Mouse (Mus musculus): ENCODE results near the gene Olfr533. TPM values are rescaled to one million over a fixed set of nuclear protein-coding genes. Genes with fewer than 3 reads are reported as not detected.

Olfr533 gene
- not detected for polyA plus RNA-seq (2017; shearing (Covaris generic))

GRCm38 (mm10) chr7:140463070-140463469 is at the start of gene Olfr533:
TSS of gene Olfr533 (plus strand) at chr7:140463370.

GRCm38 (mm10) chr7:140421539-140421938 is 41.6 kb upstream of the Olfr533 start, which contains the start of gene Olfr532:
TSS of gene Olfr532 (minus strand) at chr7:140421639.

GRCm38 (mm10) chr7:140483916-140484315 is 20.7 kb downstream of the Olfr533 start, which contains the start of gene Olfr535:
TSS of gene Olfr535 (plus strand) at chr7:140484216.

GRCm38 (mm10) chr7:140507346-140508021 is 44.3 kb downstream of the Olfr533 start, which contains the start of gene Olfr536:
TSS of gene Olfr536 (minus strand) at chr7:140507396.

Other genes starting within 250 kb of the Olfr533 start
- gene Cd163l1, start 245.1 kb upstream of the Olfr533 start, polyA plus RNA-seq (2017; shearing (Covaris generic)): not detected
- not detected for gene 5830411N06Rik, start 216.1 kb upstream of the Olfr533 start, polyA plus RNA-seq (2017; shearing (Covaris generic))
- 0.10 TPM for gene Olfr525, start 142.5 kb upstream of the Olfr533 start, polyA plus RNA-seq (2017; shearing (Covaris generic))
- gene Olfr527, start 129.4 kb upstream of the Olfr533 start, polyA plus RNA-seq (2017; shearing (Covaris generic)): not detected
- gene Olfr60, start 101.7 kb upstream of the Olfr533 start, polyA plus RNA-seq (2017; shearing (Covaris generic)): not detected
- gene Olfr530, start 87.0 kb upstream of the Olfr533 start, polyA plus RNA-seq (2017; shearing (Covaris generic)): 0.24 TPM
- gene Olfr531, start 60.5 kb upstream of the Olfr533 start, polyA plus RNA-seq (2017; shearing (Covaris generic)): not detected
- gene Olfr532, start 41.7 kb upstream of the Olfr533 start, polyA plus RNA-seq (2017; shearing (Covaris generic)): not detected
- gene Olfr535, start 20.8 kb downstream of the Olfr533 start, polyA plus RNA-seq (2017; shearing (Covaris generic)): not detected
- not detected for gene Olfr536, start 44.0 kb downstream of the Olfr533 start, polyA plus RNA-seq (2017; shearing (Covaris generic))
- not detected for gene Olfr538, start 104.5 kb downstream of the Olfr533 start, polyA plus RNA-seq (2017; shearing (Covaris generic))
- not detected for gene Olfr46, start 137.9 kb downstream of the Olfr533 start, polyA plus RNA-seq (2017; shearing (Covaris generic))
- not detected for gene Olfr61, start 165.6 kb downstream of the Olfr533 start, polyA plus RNA-seq (2017; shearing (Covaris generic))
- gene Olfr53, start 183.1 kb downstream of the Olfr533 start, polyA plus RNA-seq (2017; shearing (Covaris generic)): not detected
- not detected for gene Olfr539, start 196.6 kb downstream of the Olfr533 start, polyA plus RNA-seq (2017; shearing (Covaris generic))
- not detected for gene Olfr45, start 218.6 kb downstream of the Olfr533 start, polyA plus RNA-seq (2017; shearing (Covaris generic))
- gene Olfr541, start 233.9 kb downstream of the Olfr533 start, polyA plus RNA-seq (2017; shearing (Covaris generic)): not detected